Mouse (Mus musculus): Measurements from ENCODE around the gene Glrx3. TPM values are rescaled to one million over a fixed set of nuclear protein-coding genes. Genes with fewer than 3 reads are reported as not detected.

The Glrx3 gene
- total RNA-seq, 1 experiment from 2014 or later, result 95.6 TPM

DNA sequence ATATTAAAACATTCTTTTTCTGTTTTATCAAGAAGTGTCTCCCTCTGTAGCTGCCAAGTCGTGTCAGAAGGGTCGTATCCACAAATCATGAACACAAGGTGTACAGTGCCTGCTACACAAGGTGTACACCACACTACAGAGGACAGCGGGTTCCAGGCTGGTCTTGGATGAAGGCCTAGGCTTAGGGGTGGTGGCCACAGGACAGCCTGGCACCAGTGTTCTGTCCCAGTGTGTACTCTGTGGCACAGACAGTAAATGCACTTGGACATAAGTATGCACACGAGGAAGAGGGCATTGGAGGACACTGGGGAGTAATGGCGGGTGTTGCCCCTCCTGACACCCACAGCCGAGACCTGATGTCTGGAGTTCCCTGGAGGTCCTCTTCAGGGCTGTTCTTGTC is 34.7 kb downstream of the Glrx3 start:
- DNase-seq, result no peak

DNA sequence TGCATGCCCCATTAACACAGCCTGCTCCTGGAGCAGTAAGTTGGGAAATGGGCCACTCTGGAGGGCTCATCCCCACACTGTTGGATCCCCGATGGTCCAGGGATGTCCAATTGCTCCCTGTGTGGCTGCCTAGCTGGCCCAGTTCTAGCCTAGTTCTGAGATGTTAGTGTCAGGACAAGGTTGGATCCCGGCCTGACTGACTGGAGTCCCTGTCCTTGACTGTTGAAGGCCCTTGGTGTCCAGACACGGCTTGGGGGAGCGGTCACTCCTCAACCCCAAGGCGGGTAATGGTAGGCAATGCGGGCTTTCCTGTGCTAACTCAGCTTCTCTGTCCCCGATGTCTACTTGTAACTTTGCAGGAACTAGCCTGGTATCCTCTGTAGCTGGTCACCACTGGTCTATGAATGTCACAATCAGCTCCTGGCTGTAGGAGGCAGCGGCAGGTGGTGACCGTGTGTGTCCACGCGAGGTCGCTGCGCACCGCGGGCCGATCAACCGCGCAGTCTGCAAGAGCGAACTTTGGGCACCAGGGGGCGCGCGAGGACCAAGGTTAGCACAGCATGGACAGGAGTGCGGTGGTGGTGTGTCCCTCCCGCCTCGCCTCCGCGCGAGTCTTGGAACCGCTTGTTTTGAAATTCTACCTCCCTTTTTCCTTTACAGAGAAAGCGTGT is 40.7 kb downstream of the Glrx3 start:
- peak; percentile 98 for DNase-seq

DNA sequence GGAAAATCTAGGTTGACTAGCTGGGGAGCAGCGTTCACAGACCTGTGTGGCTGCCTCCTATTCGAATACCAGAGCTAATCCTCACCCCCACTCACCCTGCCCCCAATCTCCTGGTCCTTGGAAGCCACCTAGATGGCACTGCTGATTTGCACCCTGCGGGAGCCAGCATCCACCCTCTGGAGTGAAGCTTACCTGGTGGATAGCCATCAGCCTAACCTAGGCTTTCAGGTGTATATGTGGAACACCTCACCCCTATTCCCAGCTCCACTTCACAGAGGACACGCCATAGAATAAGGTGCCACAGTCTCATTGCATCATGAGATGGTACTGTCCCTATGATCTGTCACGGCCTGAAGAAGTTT is 41.2 kb downstream of the Glrx3 start:
- DNase-seq, result no peak

DNA sequence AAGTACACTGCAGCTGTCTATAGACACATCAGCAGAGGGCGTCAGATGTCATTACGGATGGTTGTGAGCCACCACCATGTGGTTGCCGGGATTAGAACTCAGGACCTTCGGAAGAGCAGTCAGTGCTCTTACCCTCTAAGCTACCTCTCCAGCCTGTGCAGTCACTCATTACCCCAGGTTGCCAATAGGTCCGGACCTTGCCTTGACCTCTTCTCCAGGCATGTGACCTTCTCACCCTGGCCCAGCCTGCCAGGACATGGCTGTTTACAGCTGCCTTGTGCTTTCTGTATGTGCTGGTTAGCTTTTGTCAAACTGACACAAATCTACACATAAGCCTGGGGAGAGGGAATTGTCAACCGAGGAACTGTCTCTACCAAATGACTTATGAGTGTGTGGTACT is 43.4 kb downstream of the Glrx3 start:
- DNase-seq, result no peak

DNA sequence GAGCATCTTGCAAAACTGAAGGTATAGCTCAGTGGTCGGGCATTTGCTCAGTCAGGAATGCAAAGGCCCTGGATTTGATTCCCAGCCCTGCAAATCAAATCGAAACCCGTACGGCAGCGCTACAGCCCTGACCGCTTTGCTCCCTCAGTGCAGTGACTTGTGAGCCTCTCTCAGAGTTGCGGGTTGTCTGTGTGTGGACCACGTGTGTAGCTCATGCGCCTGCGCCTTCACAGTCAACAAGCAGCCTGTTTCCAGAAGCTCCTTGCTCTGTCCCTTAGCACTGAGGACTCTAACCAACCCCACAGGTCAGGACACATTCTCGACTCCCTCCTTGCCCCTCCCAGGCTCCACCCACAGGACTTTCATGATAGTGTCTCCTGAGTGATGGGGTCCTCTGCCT is 46.6 kb downstream of the Glrx3 start:
- no peak for DNase-seq

DNA sequence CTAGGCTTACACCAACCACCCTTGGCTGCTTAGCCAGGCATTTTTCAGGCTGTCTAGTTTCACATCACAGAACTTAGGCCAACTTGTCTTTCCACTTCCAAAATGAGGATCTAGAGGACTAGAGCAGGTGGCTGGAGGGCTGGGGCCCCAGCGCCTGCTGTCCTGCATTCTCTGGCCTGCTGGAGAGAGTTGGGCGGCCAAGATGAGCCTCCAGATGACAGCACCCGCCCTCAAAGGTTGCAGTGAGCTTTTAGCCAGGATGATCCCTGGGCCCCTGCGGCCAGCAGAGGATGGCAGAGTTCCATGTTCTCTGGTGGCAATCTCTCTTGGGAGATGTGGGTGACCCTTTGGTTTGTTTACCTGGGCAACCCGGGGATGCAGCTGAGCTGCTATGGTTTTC is 51.0 kb downstream of the Glrx3 start:
- DNase-seq, result no peak

DNA sequence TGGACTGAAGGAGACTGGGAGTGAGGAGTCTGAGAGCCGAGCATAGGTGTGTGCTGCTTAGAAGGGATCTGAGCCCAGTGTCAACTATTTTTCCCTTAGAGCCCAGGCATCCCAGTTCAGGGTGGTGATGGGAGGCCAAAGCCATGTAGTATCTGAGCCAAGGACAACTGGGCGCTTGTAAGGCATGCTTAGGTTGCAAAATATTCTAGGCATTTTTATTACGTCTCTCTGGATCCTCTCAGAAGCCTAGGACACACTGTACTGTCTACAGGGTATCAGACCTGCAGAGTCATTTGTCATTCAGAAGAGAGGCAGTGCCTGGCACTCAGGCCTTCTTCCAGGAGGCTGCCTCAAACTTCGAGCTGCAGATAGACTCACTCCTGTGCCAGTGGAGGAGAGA is 53.3 kb downstream of the Glrx3 start:
- DNase-seq, result no peak

DNA sequence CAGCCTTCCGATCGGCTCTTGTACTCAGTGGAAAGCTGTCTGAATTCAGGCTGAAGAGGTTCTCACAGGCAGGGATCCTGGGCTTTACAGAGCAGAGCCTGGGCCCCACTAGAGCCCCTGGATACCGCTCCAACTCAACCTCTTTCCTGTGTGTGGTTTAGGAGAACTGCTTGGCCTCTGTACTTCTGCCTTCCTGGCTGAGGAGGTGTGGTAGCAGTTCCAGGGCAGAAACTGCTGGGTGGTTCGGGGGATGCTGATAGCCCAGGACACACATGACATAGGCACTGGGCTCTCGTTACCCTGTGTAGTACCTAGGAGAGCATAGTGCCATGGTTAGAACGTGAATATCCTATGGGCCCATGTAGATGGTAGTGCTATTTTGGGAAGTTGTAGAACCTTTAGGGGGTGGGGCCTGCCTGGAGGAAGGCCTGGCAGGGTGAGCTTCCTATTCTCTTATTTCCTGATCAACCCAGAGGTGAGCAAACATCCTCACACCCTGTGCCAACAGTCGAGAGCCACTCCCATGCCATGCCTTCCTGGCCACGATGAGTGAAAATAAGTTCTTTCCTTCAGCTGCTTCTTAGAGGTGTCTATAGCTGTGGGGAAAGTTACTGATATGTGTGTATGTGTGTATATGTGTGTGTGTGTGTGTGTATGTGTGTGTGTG is 55.0 kb downstream of the Glrx3 start:
- DNase-seq, result no peak

DNA sequence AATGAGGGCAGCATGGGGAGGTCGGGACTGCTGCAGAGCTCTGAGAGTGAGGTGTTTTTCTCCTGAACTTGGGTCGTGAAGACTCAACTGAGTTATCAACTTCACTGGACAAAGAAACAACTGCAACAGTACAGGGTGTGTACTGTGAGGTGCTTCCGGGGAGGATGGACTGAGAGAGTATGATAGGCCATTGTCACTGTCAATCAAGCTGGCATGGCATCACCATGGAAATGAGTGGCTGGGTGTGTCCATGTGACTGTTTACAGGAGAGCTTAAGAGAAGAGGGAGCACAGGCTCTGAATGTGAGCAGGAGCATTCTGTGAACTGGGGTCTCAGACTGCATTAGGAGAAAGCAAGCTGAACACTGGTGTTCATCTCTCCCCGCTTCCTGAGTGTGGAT is 61.3 kb downstream of the Glrx3 start:
- no peak for DNase-seq

DNA sequence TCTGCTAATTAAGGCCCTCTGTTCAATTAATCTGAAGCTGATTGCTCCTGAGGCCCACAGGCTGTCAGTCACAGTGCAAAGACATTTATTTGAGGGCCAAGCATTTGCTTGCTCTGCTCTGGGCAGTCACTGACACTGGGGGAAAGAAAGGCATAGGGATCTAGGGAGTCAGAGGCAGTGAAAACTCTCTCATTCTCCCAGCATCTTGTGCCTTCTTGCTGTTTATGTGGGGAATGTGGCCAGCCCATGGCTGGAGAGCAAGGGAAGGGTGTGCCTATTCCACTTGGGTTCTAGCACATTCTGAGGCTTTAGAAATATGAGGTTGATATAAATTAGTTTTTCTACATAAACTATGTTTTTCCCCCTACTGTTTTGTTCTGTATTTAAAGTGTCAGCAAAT is 80.2 kb downstream of the Glrx3 start:
- no peak for DNase-seq

DNA sequence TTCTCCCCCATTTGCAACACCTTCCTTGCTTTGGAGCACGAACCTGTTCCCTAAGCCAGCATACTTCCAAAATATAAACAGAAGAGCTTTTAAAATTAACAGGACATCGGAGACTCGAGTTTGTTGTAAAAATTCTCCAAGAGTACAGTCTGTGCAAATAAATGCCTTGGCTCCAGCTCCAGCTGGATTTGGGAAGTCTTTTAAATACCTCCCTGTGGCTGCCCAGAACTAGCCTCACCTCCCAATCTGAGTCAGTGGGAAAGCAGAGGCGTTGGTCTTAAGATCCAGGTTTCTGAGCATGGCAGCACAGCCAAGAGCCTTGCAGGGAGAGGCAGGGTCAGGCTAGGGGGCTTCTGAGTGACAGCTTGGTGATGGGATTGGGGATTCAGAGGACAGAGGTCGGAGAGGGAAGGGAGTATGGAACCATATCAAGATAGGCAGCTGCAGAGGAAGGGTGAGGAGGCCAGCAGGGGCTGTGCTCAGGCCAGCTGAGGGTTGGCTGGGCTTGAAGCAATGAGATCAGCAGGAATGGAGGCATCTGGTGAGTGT is 80.7 kb downstream of the Glrx3 start:
- no peak for DNase-seq

Other genes starting within 250 kb of the Glrx3 start
- gene Ebf3, start 123.2 kb upstream of the Glrx3 start, total RNA-seq (2021), result 4.8 and 7.3 TPM in 2 replicates
- 12.3 and 13.8 TPM in 2 replicates for gene 9430038I01Rik, start 26.9 kb upstream of the Glrx3 start, total RNA-seq (2021)